Mouse (Mus musculus): ENCODE results near the gene Mtmr4. TPM values are rescaled to one million over a fixed set of nuclear protein-coding genes. Genes with fewer than 3 reads are reported as not detected.

The Mtmr4 gene
- polyA plus RNA-seq, 1 experiment from 2014 or later = 34.9 TPM

DNA sequence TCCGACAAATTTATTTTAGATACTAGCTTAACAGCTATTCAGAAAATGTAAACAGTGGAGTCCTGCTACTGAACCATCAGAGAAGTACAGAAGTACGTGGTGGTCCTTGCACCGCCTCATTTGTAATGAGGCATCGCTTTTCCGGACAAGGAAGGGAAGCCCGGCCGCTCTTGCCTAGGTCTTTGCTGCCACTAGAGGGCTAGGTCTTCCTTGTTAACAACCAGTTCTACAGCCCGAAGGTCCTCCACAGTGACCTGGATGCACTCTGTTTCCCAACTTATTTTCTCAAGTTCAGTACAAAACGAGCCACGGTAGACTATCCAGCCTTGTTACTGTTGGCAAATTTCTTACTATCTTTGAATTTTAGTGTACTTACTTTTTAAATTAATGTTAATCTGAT lies 37.9 kb downstream of the Mtmr4 start:
- H3K9me3 ChIP-seq = no peaks in the 10 kb centered on the region
- H3K36me3 ChIP-seq = 0 out of 2 replicates have a peak, but pooled peaks cover 3% of the 10 kb centered on the region
- no peaks in the 10 kb centered on the region for H3K27me3 ChIP-seq
- H3K4me2 ChIP-seq = no peak overlapping the region
- 20% methylated on average over 10 of the region's 10 CpGs for WGBS
- no peak overlapping the region for H3K9ac ChIP-seq
- no peak overlapping the region for H3K4me3 ChIP-seq
- ATAC-seq (ENCODE audit: borderline replicate concordance, extremely low read depth, low FRiP score, low TSS enrichment) = no peak
- no peak overlapping the region for H3K27ac ChIP-seq
- no peaks in the 10 kb centered on the region for H3K4me1 ChIP-seq

DNA sequence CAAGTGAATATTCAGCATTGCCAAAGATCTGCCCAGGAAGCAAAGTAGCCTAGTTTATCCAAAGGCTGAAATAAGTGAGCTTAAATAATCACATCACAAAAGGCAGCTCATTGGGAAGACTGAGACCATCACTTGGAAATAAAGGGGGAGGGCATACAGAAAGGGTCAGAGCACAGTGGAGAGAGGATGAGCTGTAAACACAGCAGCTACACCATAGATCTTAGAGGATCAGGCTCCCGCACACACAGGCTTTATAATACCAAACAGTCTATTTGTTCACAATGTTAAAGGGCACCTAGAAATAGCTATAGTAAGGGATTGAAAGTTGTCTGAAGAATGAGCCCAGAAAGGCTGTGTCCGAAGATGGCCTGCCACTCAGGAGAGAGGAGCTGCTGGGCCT lies 46.8 kb downstream of the Mtmr4 start:
- Histone ChIP-seq H3K27ac (no peak overlapping the region; the same call in 1 of the 2 replicates), H3K4me2 (peak overlapping the region; percentile 77), H3K36me3 (no peaks in the 10 kb centered on the region), H3K9me3 (no peaks in the 10 kb centered on the region), H3K9ac (peak overlapping the region; percentile 45), H3K4me3 (peak overlapping the region; percentile 46), H3K27me3 (no peaks in the 10 kb centered on the region), H3K4me1 (no peaks in the 10 kb centered on the region)
- ATAC-seq (ENCODE audit: borderline replicate concordance, extremely low read depth, low FRiP score, low TSS enrichment) = no peak
- WGBS = 19% methylated on average over 2 of the region's 2 CpGs

DNA sequence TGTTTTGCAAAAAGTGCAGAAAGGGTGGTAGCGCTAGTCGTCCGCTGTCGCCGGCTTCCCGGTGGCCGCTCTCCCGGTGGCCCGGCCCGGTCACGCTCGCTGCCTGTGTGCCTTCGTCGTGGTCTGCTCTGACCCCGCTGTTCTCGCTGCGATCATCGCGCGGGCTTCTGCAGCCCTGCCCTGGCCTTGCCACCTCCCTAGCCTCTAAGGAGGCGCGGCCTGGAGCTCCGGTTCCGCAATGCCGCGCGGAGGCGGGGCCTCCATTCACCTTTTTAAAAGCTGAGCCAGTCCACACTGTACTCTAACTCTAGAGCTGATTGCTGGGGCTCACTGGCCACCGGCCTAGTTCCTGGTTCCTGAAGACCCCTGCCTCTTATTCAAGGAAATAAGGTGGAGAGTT lies 47.2 kb downstream of the Mtmr4 start:
- peak; percentile 83 for ATAC-seq (ENCODE audit: borderline replicate concordance, extremely low read depth, low FRiP score, low TSS enrichment)
- no peak overlapping the region; the same call in 1 of the 2 replicates for H3K27ac ChIP-seq
- under 1% methylated on average over 29 of the region's 29 CpGs for WGBS

DNA sequence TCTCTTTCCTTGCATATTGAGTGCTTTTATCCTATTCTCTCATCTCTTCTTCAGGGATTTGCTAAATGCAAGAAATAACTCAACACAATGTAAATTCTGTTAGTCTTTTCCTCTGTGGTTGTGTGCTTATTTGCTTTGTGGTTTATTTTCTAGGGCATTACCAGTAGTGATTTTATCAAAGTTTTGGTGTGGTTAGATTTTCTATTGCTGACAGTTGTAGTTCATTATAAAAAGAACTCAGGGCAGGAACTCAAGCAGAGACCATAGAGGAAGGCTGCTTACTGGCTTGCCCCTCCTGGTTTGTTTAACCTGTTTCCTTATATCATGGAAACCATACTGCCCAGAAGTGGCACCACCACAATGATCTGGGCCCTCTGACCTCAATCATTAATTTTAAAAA lies 50.9 kb downstream of the Mtmr4 start:
- H3K9ac ChIP-seq = no peak overlapping the region
- H3K36me3 ChIP-seq = no peaks in the 10 kb centered on the region
- H3K27me3 ChIP-seq = no peaks in the 10 kb centered on the region
- H3K4me1 ChIP-seq = no peaks in the 10 kb centered on the region
- no peak for ATAC-seq (ENCODE audit: borderline replicate concordance, extremely low read depth, low FRiP score, low TSS enrichment)
- H3K27ac ChIP-seq = no peak overlapping the region
- no peak overlapping the region for H3K4me3 ChIP-seq
- H3K4me2 ChIP-seq = no peak overlapping the region
- H3K9me3 ChIP-seq = no peaks in the 10 kb centered on the region

More for the DNA sequence above, 47.2 kb downstream of the Mtmr4 start:
- no peaks in the 10 kb centered on the region for H3K9me3 ChIP-seq
- H3K27me3 ChIP-seq = no peaks in the 10 kb centered on the region
- H3K36me3 ChIP-seq = no peaks in the 10 kb centered on the region
- peak overlapping the region; percentile 77 for H3K4me2 ChIP-seq
- H3K4me3 ChIP-seq = peak overlapping the region; percentile 46
- no peaks in the 10 kb centered on the region for H3K4me1 ChIP-seq
- peak overlapping the region; percentile 45 for H3K9ac ChIP-seq

DNA sequence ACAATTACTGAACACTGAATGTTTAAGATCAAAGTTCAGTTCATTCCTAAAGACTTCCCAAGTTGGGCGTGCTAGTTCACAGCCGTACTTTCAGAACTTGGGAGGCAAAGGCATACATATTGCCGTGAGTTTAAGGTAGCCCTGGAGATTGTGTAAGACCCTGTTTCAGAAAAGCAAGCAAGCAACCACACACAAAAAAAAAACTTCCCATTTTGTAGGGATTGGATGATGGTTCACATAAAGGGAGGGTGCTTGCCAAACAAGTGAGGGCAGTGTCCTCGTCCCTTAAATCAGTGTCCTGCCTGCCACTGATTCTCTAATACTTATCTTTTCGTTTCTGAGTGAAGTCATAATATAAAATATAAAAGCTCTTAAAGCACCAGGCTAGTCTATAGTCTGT lies 62.7 kb downstream of the Mtmr4 start:
- Histone ChIP-seq H3K4me1 (no peaks in the 10 kb centered on the region), H3K4me2 (no peak overlapping the region), H3K4me3 (no peak overlapping the region), H3K27me3 (no peaks in the 10 kb centered on the region), H3K36me3 (no peaks in the 10 kb centered on the region), H3K9me3 (no peaks in the 10 kb centered on the region), H3K9ac (no peak overlapping the region), H3K27ac (no peak overlapping the region)
- 72% methylated on average over 5 of the region's 5 CpGs for WGBS
- ATAC-seq (ENCODE audit: borderline replicate concordance, extremely low read depth, low FRiP score, low TSS enrichment) = no peak

DNA sequence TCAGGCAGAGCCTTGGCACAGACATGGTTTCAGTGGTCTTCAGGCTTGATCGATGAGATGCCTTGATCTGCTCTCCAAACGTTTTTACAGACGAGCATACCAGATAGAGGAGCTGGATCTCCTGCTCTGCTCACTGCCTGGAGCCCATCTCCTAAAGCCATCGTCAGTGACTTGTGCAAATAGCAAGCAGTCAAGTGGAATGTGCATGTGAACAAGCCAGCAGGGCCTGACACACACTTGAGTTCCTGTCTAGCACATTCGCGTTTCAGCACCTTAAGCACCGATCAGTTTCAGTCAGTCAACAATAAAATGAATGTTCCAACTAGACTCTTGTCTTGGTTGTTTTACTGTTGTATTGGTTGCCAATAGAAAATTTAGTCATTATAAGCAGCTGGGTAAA lies 67.3 kb downstream of the Mtmr4 start:
- Histone ChIP-seq H3K27me3 (no peaks in the 10 kb centered on the region), H3K4me1 (no peaks in the 10 kb centered on the region; the same call in 1 of the 2 replicates), H3K27ac (no peak overlapping the region), H3K9me3 (no peaks in the 10 kb centered on the region), H3K9ac (no peak overlapping the region), H3K4me2 (no peak overlapping the region), H3K4me3 (no peak overlapping the region), H3K36me3 (no peaks in the 10 kb centered on the region)
- WGBS = 46% methylated on average over 7 of the region's 7 CpGs
- no peak for ATAC-seq (ENCODE audit: borderline replicate concordance, extremely low read depth, low FRiP score, low TSS enrichment)

DNA sequence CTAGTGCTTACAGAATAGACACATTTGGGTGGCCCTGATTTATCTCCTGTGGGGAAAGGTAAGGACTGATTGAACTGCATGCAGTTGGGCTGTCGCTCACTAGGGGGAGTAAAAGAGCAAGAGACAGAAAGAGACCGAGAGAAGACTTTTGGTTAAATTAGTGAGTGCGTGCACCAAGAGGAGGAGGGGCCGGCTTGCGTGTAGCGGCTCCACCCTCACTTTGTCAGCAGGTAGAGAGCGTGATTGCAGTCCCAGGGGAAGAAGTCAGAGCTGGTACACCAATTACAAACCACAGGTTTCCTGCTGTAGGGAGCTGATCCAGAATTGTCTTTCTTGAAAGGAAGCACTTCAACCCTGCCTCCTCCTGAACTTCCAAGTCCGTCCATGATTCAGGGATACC lies 70.4 kb downstream of the Mtmr4 start, which contains the start of gene Rnf43:
Rnf43 (plus strand) TSS at position 316 of the 400 bp plus-strand sequence.
- Histone ChIP-seq H3K4me3 (peak within 1 kb of the TSS; percentile 45), H3K4me2 (peak within 1 kb of the TSS; percentile 49), H3K4me1 (no peaks in the 10 kb centered on the region; the same call in 1 of the 2 replicates), H3K9ac (peak within 1 kb of the TSS; percentile 48), H3K27me3 (no peaks in the 10 kb centered on the region), H3K27ac (peak within 1 kb of the TSS; percentile 48), H3K9me3 (no peaks in the 10 kb centered on the region), H3K36me3 (no peaks in the 10 kb centered on the region)
- ATAC-seq (ENCODE audit: borderline replicate concordance, extremely low read depth, low FRiP score, low TSS enrichment) = peak; percentile 86
- WGBS = 3% methylated on average over 8 of the region's 8 CpGs

DNA sequence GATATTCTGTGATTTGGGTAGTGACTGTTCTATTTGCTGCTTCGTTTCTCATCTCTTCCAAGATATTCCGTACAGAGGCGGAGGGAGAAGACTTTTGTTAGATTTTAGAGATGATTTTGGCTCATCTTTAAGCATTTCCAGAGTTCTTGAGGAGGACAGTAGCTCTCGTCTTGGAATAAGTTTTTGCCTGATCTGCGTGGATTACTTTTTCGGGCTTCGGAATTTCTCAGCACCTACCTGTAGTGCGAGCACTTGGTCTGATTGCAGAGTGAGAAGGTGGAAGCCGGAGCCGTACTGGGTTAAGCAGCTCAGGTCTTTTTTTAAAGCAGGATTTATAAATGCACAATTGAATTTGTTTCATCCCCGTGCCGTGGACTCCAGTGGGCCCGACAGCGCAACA lies 70.9 kb downstream of the Mtmr4 start:
- Histone ChIP-seq H3K27me3 (no peaks in the 10 kb centered on the region), H3K36me3 (no peaks in the 10 kb centered on the region), H3K4me3 (peak overlapping the region; percentile 45), H3K9me3 (no peaks in the 10 kb centered on the region), H3K4me2 (peak overlapping the region; percentile 49), H3K9ac (peak overlapping the region; percentile 48), H3K4me1 (no peaks in the 10 kb centered on the region; the same call in 1 of the 2 replicates), H3K27ac (peak overlapping the region; percentile 48)
- 7% methylated on average over 14 of the region's 14 CpGs for WGBS
- no peak for ATAC-seq (ENCODE audit: borderline replicate concordance, extremely low read depth, low FRiP score, low TSS enrichment)

DNA sequence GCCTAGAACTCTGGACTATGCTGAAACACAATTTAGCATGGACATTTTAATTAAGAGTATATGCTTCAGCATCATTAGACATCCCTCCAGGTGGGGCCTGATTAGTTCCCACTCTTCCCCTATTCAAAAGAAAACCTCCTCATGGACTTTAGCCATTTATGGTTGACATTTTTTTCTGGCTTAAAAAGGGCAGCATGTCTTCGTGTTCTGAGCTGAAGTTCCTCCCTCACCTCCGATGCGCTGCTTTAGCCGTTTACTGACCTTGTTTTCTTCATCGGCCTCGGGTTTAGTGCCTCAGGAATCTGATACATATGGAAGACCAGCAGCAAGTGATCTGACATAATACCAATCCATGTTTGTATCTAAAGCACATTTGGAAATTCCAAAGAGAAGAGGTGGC lies 72.0 kb downstream of the Mtmr4 start:
- Histone ChIP-seq H3K4me3 (peak overlapping the region; percentile 45), H3K4me2 (peak overlapping the region; percentile 49), H3K27me3 (no peaks in the 10 kb centered on the region), H3K27ac (no peak overlapping the region; the same call in 1 of the 2 replicates), H3K4me1 (no peaks in the 10 kb centered on the region; the same call in 1 of the 2 replicates), H3K9me3 (no peaks in the 10 kb centered on the region), H3K36me3 (no peaks in the 10 kb centered on the region), H3K9ac (peak overlapping the region; percentile 52)
- no peak for ATAC-seq (ENCODE audit: borderline replicate concordance, extremely low read depth, low FRiP score, low TSS enrichment)
- 61% methylated on average over 6 of the region's 6 CpGs for WGBS

DNA sequence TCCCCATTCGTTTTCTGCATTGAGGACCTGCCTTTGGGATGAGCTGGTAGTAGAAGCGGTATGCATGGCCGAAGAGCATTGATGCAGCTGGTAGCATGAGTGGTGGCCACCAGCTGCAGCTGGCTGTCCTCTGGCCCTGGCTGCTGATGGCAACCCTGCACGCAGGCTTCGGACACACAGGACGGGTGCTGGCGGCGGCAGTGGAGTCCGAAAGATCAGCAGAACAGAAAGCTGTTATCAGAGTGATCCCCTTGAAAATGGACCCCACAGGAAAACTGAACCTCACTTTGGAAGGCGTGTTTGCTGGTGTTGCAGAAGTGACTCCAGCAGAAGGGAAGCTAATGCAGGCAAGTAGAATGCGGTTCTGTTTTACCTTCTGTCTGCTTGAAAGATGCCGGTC lies 72.6 kb downstream of the Mtmr4 start:
- peak overlapping the region; percentile 49 for H3K4me2 ChIP-seq
- H3K36me3 ChIP-seq = no peaks in the 10 kb centered on the region
- no peaks in the 10 kb centered on the region for H3K9me3 ChIP-seq
- ATAC-seq (ENCODE audit: borderline replicate concordance, extremely low read depth, low FRiP score, low TSS enrichment) = no peak
- no peak overlapping the region; the same call in 1 of the 2 replicates for H3K27ac ChIP-seq
- no peaks in the 10 kb centered on the region for H3K27me3 ChIP-seq
- H3K9ac ChIP-seq = peak overlapping the region; percentile 52
- no peaks in the 10 kb centered on the region; the same call in 1 of the 2 replicates for H3K4me1 ChIP-seq
- H3K4me3 ChIP-seq = peak overlapping the region; percentile 45
- 47% methylated on average over 12 of the region's 12 CpGs for WGBS

DNA sequence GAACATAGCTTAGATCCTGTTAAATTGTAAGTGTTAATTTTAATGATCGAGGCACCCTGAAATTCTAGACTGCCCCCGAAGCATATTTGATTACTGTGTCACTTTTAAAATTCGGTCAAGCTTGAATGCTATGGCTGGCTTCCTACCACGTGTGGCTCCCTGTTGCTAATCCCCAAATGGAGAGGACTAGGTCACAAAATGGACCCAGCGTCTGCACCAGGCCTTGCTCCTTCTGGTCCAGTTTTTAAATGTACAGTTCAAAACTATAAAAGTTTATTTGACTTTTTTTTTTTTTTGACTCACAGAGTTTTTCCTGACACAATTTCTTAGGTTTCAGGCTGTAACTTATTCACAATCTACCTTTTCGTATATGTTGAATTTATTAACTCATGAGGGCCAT lies 73.3 kb downstream of the Mtmr4 start:
- no peak for ATAC-seq (ENCODE audit: borderline replicate concordance, extremely low read depth, low FRiP score, low TSS enrichment)
- Histone ChIP-seq H3K36me3 (no peaks in the 10 kb centered on the region), H3K27me3 (no peaks in the 10 kb centered on the region), H3K4me1 (no peaks in the 10 kb centered on the region; the same call in 1 of the 2 replicates), H3K4me2 (peak overlapping the region; percentile 34), H3K9ac (0 out of 2 replicates have a peak overlapping the region, but pooled peaks have one; percentile 29), H3K4me3 (peak overlapping the region; percentile 31), H3K9me3 (no peaks in the 10 kb centered on the region), H3K27ac (no peak overlapping the region)
- WGBS = 53% methylated on average over 6 of the region's 6 CpGs

DNA sequence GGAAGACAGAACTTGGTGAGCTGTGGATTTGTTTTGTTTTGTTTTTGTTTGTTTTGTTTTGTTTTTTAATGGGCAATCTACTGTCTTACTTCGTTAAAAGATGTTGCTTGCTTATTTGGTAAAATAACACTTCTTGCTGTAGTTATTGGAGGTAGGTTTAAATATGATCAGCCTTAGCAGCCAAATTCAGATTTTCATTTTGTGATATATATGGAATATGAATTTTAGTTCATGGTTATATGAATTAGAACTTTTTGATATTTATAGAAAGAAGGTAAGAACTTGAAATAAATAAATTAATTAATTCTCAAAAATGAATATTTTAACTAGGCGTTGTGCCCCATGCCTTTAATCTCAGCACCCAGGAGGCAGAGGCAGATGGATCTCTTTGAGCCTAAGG lies 73.7 kb downstream of the Mtmr4 start:
- WGBS = 45% methylated on average over 2 of the region's 2 CpGs
- ATAC-seq (ENCODE audit: borderline replicate concordance, extremely low read depth, low FRiP score, low TSS enrichment) = no peak
- no peaks in the 10 kb centered on the region for H3K9me3 ChIP-seq
- H3K4me1 ChIP-seq = no peaks in the 10 kb centered on the region; the same call in 1 of the 2 replicates
- peak overlapping the region; percentile 39 for H3K4me3 ChIP-seq
- H3K36me3 ChIP-seq = no peaks in the 10 kb centered on the region
- H3K27ac ChIP-seq = no peak overlapping the region; the same call in 1 of the 2 replicates
- H3K4me2 ChIP-seq = peak overlapping the region; percentile 42
- peak overlapping the region; percentile 35 for H3K9ac ChIP-seq
- H3K27me3 ChIP-seq = no peaks in the 10 kb centered on the region

Data from lung, embryonic 15.5 days (tissue).